Mouse (Mus musculus) Patski (cell line): ENCODE data around the gene Snta1. TPM values are rescaled to one million over a fixed set of nuclear protein-coding genes. Genes with fewer than 3 reads are reported as not detected.
"Not testable (repeated sequence)": the region's sequence is repeated elsewhere in the genome, so short reads cannot be mapped to it uniquely, and the experiment has no call there.

ENCODE experiments used
- ATAC-seq: fragments of 100-300 bp; one replicate; pipeline ENCODE4 v1.8.0; 2021
- CTCF ChIA-PET: fragments of 350-600 bp; sonication (Branson Sonifier 250); formaldehyde crosslinking; loops from one replicate; lab custom pipeline; 2022; ENCODE audit warnings: inconsistent platforms; lab: Charles Lee
- POLR2A ChIA-PET: fragments of 350-600 bp; sonication (Branson Sonifier 250); formaldehyde crosslinking; loops from one replicate; lab custom pipeline; 2022; ENCODE audit warnings: antibody characterized with exemption, inconsistent platforms; lab: Charles Lee
- DNase-seq: peaks from one replicate; pipeline ENCODE4 v3.0.0-alpha.2; 2011; ENCODE audit warnings: low read depth, low spot score
- H3K27me3 ChIP-seq: fragments of 371-371 bp; one replicate; pipeline ENCODE4 v1.5.1; 2021
- CTCF ChIP-seq: fragments of 100-300 bp; IDR thresholded peaks from one replicate; pipeline ENCODE4 v1.5.1; 2021
- in situ Hi-C: fragments of 300-500 bp; cut with MboI; formaldehyde crosslinking; loops from 3 replicates; pipeline ENCODE4 v1.11.1; 2018; ENCODE audit warnings: low pct_unique_long_range_greater_than_20kb, mixed read lengths
- polyA plus RNA-seq: library from polyadenylated mRNA; unstranded; gene quantifications from one replicate; pipeline ENCODE4 v1.2.3, GENCODE M21; 2021

Snta1 gene
- polyA plus RNA-seq, 1 experiment from 2014 or later = 30.2 TPM

- DNase-seq = no peak
- in situ Hi-C loops = loop anchor here (5.0 kb wide), 1 partner anchor 163 kb away; no protein-coding TSS in a partner anchor
- TF ChIP-seq CTCF = no peak
- CTCF ChIA-PET = interaction anchor here (1.5 kb wide), 2 partner anchors 15 to 22 kb away, joined by 3 to 11 read pairs; no protein-coding TSS in a partner anchor
- ATAC-seq = no peak
- POLR2A ChIA-PET = no interaction called here
- no peaks in the 10 kb centered on the region for H3K27me3 ChIP-seq
Measured at GRCm38 (mm10) chr2:154374807-154375601, 32.9 kb downstream of the Snta1 start.

DNA sequence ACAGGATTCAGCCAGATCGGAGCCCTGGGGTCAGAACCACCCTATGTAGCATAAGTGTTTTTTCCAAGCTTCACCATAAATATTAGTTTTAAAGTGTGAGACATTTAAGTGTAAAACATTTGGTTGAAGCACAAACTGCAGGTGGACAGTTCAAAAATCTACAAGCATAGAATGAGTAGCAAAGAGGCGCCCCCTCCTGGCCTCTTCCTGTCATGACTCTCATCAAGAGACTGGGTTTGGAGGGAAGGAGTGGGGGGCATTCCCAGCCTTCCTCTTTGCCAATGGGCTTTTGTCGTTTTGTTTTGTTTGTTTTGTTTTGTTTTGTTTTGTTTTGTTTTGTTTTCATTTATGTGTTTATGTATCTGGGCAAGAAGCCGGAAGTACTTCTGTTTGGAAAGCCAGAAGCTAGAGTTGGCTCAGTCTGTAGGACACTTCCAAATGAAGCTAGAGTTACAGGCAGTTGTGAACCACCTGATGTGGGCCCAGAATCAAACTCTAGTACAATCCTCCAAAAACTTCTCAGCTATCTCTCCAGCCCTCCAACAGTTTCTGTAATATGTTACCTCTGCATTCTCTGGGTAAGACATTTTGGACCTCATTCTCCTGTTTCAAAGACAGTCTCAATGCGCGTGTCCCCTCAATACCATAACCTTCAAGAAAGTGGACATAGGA, 33.8 kb downstream of the Snta1 start:
- peak; percentile 86 for TF ChIP-seq CTCF
- H3K27me3 ChIP-seq = no peaks in the 10 kb centered on the region
- POLR2A ChIA-PET = interaction anchor here (1.3 kb wide), 1 partner anchor 16 kb away, joined by 3 read pairs; no protein-coding TSS in a partner anchor
- ATAC-seq (no peak), DNase-seq (no peak)
- CTCF ChIA-PET = interaction anchor here (0.7 to 1.5 kb wide), 5 partner anchors 11 to 23 kb away, joined by 3 to 11 read pairs (median 3); no protein-coding TSS in a partner anchor
- in situ Hi-C loops = loop anchor here (5.0 kb wide), 1 partner anchor 162 kb away; no protein-coding TSS in a partner anchor

DNA sequence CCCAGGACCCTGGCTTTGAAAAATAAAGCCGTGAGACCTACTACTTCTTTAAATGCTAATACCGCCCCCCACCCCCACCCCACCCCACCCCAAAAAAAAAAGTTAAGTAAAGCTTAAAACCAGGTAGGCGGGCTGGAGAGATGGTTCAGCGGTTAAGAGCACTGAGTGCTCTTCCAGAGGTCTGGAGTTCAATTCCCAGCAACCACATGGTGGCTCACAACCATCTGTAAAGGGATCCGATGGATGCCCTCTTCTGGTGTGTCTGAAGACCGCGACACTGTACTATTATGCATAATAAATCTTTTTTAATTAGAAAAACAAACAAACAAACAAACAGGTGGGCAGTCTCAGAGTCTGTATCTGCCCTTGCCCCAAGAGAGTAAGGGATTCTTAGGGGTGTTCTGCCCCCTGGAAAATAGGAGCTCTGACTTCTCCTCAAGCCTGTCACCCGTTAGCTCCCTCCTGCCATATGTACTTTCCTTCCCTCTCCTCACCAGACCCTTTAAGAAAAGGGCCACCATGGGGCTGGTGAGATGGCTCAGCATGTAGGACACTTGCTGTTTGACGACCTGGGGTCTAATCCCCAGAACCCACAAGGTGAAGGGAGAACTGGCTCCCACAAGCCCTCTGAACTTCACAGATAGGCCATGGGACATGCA, 34.9 kb downstream of the Snta1 start, which contains the start of gene Cdk5rap1:
Gene Cdk5rap1 (minus strand): TSS at position 169 of the 659 bp plus-strand sequence.
- CTCF ChIA-PET = interaction anchor here (0.7 to 1.5 kb wide), 7 partner anchors 9 to 35 kb away, joined by 3 to 4 read pairs (median 3); partner anchors contain the start of gene Snta1
- POLR2A ChIA-PET = interaction anchor here (0.6 to 1.3 kb wide), 2 partner anchors 17 to 185 kb away, joined by 3 read pairs; no protein-coding TSS in a partner anchor
- peak; percentile 39 for TF ChIP-seq CTCF
- in situ Hi-C loops = loop anchor here (5.0 kb wide), 1 partner anchor 161 kb away; no protein-coding TSS in a partner anchor
- no peaks in the 10 kb centered on the region for H3K27me3 ChIP-seq
- no peak for ATAC-seq
- DNase-seq = no peak

DNA sequence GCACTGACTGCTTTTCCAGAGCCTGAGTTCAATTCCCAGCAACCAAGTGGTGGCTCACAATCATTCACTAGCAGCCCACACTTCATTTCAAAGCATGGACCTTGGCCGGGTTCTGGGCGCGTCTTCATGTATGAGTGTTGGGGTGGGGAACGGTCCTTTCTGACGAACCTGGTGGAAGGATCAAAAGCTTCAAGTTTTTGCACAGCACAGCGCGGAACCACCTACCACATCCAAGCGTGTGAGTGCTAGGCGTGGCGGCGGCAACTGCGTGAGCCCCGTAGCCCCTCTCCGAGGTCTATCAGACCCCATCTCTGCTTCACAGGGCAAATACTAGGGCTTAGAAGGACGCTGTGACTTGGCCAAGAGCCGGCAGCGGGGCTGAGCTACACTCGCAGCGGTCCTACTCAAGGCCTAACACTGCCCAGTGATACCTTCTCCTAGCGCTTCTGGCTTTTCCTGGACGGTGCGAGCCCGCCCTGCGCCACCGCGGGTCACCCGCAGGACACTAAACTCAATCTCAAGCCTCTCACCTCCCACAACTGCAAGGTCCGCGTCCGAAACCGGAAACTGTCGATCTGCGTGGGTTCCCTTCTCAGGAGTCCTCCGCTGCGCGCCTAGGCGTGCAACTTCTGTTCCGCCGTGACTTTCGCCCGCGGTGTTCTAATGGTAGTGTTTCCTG, 35.6 kb downstream of the Snta1 start:
- no peaks in the 10 kb centered on the region for H3K27me3 ChIP-seq
- in situ Hi-C loops = loop anchor here (5.0 kb wide), 1 partner anchor 160 kb away; no protein-coding TSS in a partner anchor
- DNase-seq (peak; percentile 48), ATAC-seq (peak; percentile 61)
- ChIA-PET CTCF (interaction anchor here (0.7 to 1.3 kb wide), 4 partner anchors 8 to 36 kb away, joined by 3 read pairs; partner anchors contain the start of gene Snta1), POLR2A (interaction anchor here (0.7 to 1.3 kb wide), 4 partner anchors 17 to 1568 kb away, joined by 3 to 6 read pairs (median 4); partner anchors contain the start of gene Gm15557)
- no peak for TF ChIP-seq CTCF

DNA sequence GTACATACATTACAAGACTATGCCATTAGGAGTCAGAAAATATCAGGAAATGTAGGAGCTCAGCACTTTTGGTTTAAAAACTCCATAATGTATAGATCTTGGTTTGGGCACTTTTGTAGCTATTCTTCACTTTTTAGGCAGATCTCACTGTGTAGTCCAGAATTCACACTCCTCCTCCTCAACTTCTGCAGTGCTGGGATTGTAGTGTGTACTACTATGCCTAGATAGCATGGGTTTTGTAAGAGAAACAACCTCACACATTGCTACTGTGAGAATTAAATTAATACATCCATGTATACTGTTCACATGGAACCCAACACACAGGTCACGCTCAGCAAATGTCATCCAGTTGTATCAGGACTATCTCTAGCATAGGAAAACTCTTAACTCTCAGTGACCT, 40.4 kb downstream of the Snta1 start:
- H3K27me3 ChIP-seq = no peaks in the 10 kb centered on the region
- in situ Hi-C loops = no loop called here
- no peak for TF ChIP-seq CTCF
- ChIA-PET CTCF (no interaction called here), POLR2A (no interaction called here)
- ATAC-seq (no peak), DNase-seq (no peak)

GRCm38 (mm10) chr2:154354000-154354425, 53.9 kb downstream of the Snta1 start:
- in situ Hi-C loops, H3K27me3 ChIP-seq, ATAC-seq, POLR2A ChIA-PET, DNase-seq, CTCF ChIA-PET: not testable (repeated sequence)

- DNase-seq (no peak), ATAC-seq (no peak)
- in situ Hi-C loops = no loop called here
- CTCF ChIA-PET = no interaction called here
- TF ChIP-seq CTCF = no peak
- POLR2A ChIA-PET = interaction anchor here (1.1 kb wide), 1 partner anchor 14 kb away, joined by 4 read pairs; no protein-coding TSS in a partner anchor
- no peaks in the 10 kb centered on the region for H3K27me3 ChIP-seq
Measured at GRCm38 (mm10) chr2:154348152-154348551, 59.7 kb downstream of the Snta1 start.

- ATAC-seq (no peak), DNase-seq (no peak)
- ChIA-PET POLR2A (interaction anchor here (0.7 kb wide), 1 partner anchor 62 kb away, joined by 4 read pairs; no protein-coding TSS in a partner anchor), CTCF (no interaction called here)
- H3K27me3 ChIP-seq = no peaks in the 10 kb centered on the region
- TF ChIP-seq CTCF = no peak
- in situ Hi-C loops = no loop called here
Measured at GRCm38 (mm10) chr2:154339356-154339755, 68.5 kb downstream of the Snta1 start.

GRCm38 (mm10) chr2:154338161-154338560, 69.7 kb downstream of the Snta1 start:
- H3K27me3 ChIP-seq = no peaks in the 10 kb centered on the region
- ATAC-seq = no peak
- no peak for TF ChIP-seq CTCF
- no peak for DNase-seq
- in situ Hi-C loops = no loop called here
- POLR2A ChIA-PET = no interaction called here
- CTCF ChIA-PET = no interaction called here
